Mouse (Mus musculus) left cerebral cortex, adult 18-20 months (tissue): Measurements from ENCODE around the gene Nwd2. TPM values are rescaled to one million over a fixed set of nuclear protein-coding genes. Genes with fewer than 3 reads are reported as not detected.

Experiments
- DNase-seq, 2 experiments: peaks; one replicate each; pipeline ENCODE4 v3.0.0; 2021 to 2022; ENCODE audit warnings: low spot score in 2 of 2, mixed read lengths in 1 of 2
- long read RNA-seq, 2 experiments: library from polyadenylated mRNA; stranded (forward); transcript quantifications; one replicate each; pipeline ENCODE4 v2.0.0; 2021
- total RNA-seq, 2 experiments: library from RNA; stranded (reverse); gene quantifications; 2 replicates each; pipeline ENCODE4 v1.2.3; 2021

Gene Nwd2
- total RNA-seq, result 10 to 100 TPM; 33.5 to 39.5 TPM
- long read RNA-seq, experiment 1, full-length matches to known transcripts, result 4 of 11 reads
- long read RNA-seq, experiment 1, partial matches to known transcripts, result 3 of 11 reads
- long read RNA-seq, experiment 1, other reads (novel, unspliced or antisense), result 4 of 11 reads
- long read RNA-seq, experiment 2, full-length matches to known transcripts, result 1 of 9 reads
- long read RNA-seq, experiment 2, partial matches to known transcripts, result 1 of 9 reads
- long read RNA-seq, experiment 2, other reads (novel, unspliced or antisense), result 7 of 9 reads

DNA sequence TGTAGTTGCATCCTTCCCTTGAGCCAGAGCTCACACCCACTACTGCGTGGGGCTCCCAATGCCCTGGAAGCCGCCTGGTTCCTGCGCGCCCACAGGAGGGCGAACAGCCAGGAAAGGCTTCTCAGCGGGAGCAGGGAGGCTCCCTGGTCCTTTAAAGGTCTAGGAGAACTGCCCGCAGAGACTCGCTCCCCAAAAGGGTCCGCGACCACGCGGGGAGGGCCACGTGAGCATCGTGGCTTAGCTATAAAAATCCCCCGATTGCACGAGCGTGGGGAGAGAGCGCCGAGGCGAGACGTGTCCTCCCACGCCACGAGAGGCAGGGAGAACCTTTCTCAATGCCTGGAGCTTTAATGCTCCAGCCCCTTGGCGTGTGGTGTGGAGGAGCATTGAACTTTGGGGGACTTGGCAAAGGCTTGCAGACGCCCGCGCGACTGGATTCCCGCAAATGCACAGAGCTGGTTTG lies at the start of gene Nwd2:
TSS of gene Nwd2 (plus strand) at position 33 of the 463 bp plus-strand sequence.
- DNase-seq, result peak; percentile 64 to 70

DNA sequence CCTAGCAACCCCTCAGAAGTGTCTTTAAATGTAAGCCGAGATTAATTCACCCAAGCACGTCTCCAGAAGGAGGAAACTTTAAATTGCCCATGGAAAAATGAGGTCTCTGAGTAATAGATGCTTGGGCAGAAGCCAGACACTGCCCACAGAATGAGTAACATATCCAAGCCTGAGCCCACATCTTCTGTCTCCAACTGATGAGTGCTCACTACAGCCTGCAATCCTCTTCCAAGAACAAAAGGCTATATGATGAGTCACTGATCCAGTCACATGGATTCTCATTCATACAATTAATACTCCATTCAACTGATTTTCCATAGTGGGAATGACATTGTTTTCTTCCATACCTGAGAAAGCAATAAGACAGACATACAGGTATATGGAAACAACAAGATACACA lies 41.5 kb upstream of the Nwd2 start:
- DNase-seq, result peak; percentile 59 to 69

- no peak for DNase-seq
Measured at GRCm38 (mm10) chr5:63616792-63617668, 31.9 kb upstream of the Nwd2 start.

GRCm38 (mm10) chr5:63624123-63624522 lies 24.8 kb upstream of the Nwd2 start:
- peak; percentile 67 to 84 for DNase-seq

DNA sequence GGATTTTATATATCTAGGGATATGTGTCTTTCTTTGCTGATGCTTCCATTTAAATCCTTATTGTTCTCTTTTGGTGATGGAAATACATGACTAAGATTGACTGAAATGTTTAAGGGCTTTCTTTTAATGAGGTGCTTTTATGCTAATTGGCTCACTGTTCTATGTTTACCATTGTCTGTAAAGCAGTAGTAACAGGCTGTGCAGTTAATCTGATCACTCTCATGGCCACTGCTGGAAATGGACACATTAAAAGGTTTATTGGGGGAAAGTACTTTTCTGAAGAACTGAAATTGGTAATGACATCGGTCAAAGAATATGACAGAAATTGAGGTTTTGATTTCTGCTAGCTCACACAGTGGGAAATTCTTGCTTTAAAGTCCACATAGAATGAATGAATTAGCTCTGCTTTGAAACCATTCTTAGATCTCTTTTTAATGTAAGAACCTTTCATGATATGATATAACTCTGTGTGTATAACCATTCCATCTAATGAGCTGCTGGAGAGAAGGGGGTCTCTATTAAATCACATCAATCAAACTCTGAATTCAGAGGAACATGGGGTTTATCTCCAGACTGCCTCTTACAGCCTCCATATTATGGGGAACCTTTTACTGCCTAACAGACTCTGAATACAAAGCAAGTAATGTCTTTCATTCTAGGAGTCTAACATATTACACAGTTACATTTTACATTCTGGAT lies 20.9 kb upstream of the Nwd2 start:
- DNase-seq, result no peak

- no peak for DNase-seq
Measured at GRCm38 (mm10) chr5:63628531-63628871, 20.4 kb upstream of the Nwd2 start.

DNA sequence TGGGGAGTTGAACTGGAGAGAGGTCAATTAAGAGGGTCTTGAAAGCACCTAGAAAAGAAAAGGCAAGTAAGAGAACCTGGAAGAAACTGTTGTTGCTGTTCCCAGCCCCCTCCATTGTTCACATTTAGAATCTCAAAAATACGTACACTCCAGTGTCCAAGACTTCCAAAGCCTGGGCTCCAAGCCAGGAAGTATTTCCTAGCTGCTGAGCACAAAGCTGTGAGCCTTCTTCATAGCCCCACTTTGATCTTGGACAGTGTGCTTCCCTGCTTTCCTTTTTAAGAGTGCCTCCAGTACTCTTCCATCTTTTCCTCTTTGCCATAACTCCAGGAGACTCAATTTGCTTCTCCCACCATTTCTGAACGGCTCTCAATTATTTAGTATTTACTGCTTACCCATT lies 14.3 kb upstream of the Nwd2 start:
- DNase-seq, result peak; percentile 45 to 57

DNA sequence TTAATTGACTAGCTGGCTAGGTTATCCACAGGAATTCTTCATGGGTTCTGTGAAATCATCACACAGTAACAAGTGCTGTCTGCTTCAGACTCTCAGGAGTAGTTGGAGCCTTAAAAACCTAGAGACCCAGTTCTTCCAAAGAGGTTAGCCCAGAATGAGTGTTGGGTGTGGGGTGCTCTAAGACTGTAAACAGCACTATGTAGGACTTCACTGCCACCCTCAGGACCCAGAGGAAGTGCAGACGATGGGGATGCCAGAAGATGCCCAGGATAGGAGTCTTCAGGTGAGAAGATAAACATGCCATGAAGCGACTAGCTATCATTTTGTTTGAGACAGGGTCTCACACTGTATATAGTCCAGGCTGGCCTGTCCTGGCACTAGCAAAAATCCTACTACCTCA lies 715 bp upstream of the Nwd2 start:
- DNase-seq, result peak; percentile 52 to 71

- peak; percentile 22 to 46 for DNase-seq
Measured at GRCm38 (mm10) chr5:63649533-63650464, 897 bp downstream of the Nwd2 start.

DNA sequence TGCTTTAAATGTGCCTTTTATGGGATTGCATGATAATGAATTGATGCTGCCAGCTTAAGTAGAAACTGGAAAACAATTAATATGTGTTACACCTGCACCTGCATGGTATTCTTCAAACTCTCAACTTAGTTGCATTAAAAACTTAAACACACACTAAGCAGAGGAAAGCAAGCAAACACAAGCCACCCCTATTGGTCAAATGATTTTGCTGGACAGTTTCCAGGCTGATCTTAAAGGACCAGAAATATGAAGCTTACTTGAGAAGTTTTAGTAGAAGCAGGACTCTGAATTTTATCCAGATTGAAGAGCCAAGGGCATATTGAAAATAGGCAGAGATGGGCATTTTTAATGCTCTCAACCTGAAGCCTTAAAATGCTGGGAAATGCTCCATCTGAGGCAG lies 2.9 kb downstream of the Nwd2 start:
- DNase-seq, result no peak

GRCm38 (mm10) chr5:63652705-63653104 lies 3.8 kb downstream of the Nwd2 start:
- peak in 1 of 2 experiments; percentile 22 for DNase-seq

DNA sequence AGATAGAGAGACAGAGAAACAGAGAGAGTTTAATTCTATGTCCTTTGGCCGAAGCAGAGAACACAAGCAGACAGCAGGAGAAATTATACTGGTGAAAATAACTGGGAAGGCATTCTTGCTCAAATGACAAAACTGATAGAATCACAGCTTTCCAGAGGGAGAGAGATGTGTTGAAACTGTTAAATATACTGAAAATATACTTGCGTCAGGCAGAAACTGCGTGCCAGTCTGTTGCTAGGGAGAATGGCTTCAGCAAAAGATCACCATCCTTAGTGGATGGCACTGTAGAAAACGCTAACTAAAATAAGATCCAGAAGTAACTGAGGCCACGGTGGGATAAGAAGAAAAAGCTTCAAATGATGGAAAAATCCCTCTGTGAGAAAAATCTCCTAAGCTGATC lies 18.0 kb downstream of the Nwd2 start:
- peak in 1 of 2 experiments; percentile 29 for DNase-seq

- DNase-seq, result no peak
Measured at GRCm38 (mm10) chr5:63675934-63676333, 27.0 kb downstream of the Nwd2 start.

- DNase-seq, result no peak
Measured at GRCm38 (mm10) chr5:63689084-63689483, 40.2 kb downstream of the Nwd2 start.

GRCm38 (mm10) chr5:63696784-63697183 lies 47.9 kb downstream of the Nwd2 start:
- DNase-seq, result no peak

DNA sequence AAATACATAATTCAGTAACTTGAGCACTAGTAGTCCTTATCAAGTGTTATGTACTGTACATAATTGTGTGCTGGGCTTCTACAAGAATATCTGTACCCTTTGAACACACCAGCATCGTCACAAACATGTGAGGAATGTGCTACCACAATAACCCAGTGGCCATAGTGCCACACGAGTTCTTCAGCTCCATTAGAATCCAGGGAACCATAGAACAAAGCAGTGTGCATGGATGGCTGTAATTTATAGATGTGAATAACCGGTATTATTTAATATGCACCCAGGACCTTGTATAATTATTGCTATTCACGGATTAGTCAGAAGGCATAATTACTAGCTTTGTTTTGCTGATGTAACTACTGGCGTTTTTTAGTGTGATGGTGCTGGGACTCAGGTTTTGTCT lies 48.3 kb downstream of the Nwd2 start:
- no peak for DNase-seq

- DNase-seq, result no peak
Measured at GRCm38 (mm10) chr5:63728955-63729354, 80.1 kb downstream of the Nwd2 start.

DNA sequence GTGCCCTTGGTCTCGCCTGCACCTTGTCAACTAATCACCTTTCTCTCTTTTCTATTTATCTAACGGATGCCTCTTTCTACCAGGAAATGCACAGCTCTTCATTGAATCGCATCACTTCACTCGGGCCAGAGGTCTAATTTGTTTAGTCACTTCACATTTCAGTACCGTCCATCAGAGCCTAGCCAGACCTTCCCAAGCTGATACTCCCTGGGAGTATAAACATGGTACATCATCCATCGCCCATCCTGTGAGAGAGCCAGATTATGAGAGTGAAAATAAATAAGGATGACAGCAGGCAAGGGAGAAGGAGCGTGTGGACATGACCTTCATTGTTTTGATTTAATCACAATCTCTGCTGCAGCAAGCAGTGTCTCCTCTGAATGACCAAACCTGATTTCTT lies 86.6 kb downstream of the Nwd2 start:
- no peak for DNase-seq

DNA sequence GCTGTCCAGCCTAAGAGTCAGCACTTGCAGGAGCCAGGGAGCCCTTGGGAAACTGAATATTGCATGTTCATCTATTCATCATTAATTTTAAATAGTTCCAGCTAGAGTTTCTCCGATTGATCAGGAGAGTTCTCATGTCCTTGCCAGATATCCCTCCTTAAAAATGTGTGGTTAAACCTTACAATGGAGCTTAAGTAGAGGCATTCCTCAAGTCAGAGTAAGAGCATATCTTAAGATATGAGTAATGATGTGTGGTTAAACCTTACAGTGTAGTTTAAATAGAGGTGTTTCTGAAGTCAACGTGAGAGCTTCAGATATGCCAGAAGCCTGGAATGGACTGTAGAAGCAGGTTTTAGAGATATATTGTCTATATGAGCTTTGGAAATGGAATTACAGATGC lies 94.5 kb downstream of the Nwd2 start:
- DNase-seq, result no peak

GRCm38 (mm10) chr5:63748299-63748698 lies 99.4 kb downstream of the Nwd2 start:
- no peak for DNase-seq

GRCm38 (mm10) chr5:63748759-63749158 lies 99.9 kb downstream of the Nwd2 start:
- no peak for DNase-seq
